Mouse (Mus musculus): ENCODE measurements around the gene Mrpl1. TPM values are rescaled to one million over a fixed set of nuclear protein-coding genes. Genes with fewer than 3 reads are reported as not detected.

Gene Mrpl1
- polyA plus RNA-seq, 1 experiment from 2014 or later = 19.4 TPM

GRCm38 (mm10) chr5:96183211-96183610, 26.1 kb upstream of the Mrpl1 start:
- Histone ChIP-seq H3K9me3 (no peaks in the 10 kb centered on the region), H3K27ac (no peak overlapping the region), H3K4me3 (no peak overlapping the region), H3K27me3 (ENCODE audit: insufficient read depth, poor library complexity, severe bottlenecking) (no peaks in the 10 kb centered on the region), H3K36me3 (no peaks in the 10 kb centered on the region), H3K4me1 (replicated peaks) (no peaks in the 10 kb centered on the region)
- WGBS = 74% methylated on average over 2 of the region's 2 CpGs
- DNase-seq (ENCODE audit: low spot score) = no peak

GRCm38 (mm10) chr5:96183987-96184386, 25.3 kb upstream of the Mrpl1 start:
- no peak overlapping the region for H3K4me3 ChIP-seq
- no peak overlapping the region for H3K27ac ChIP-seq
- no peaks in the 10 kb centered on the region for H3K36me3 ChIP-seq
- WGBS = 77% methylated on average over 2 of the region's 2 CpGs
- no peaks in the 10 kb centered on the region for H3K27me3 ChIP-seq (ENCODE audit: insufficient read depth, poor library complexity, severe bottlenecking)
- H3K9me3 ChIP-seq = no peaks in the 10 kb centered on the region
- DNase-seq (ENCODE audit: low spot score) = no peak
- H3K4me1 ChIP-seq (replicated peaks) = no peaks in the 10 kb centered on the region

- no peaks in the 10 kb centered on the region for H3K9me3 ChIP-seq
- no peaks in the 10 kb centered on the region for H3K27me3 ChIP-seq (ENCODE audit: insufficient read depth, poor library complexity, severe bottlenecking)
- no peak overlapping the region for H3K27ac ChIP-seq
- no peaks in the 10 kb centered on the region for H3K4me1 ChIP-seq (replicated peaks)
- DNase-seq (ENCODE audit: low spot score) = no peak
- no peaks in the 10 kb centered on the region for H3K36me3 ChIP-seq
- H3K4me3 ChIP-seq = no peak overlapping the region
- 94% methylated on average over 1 of the region's 1 CpGs for WGBS
These were observed 19.5 kb upstream of the Mrpl1 start for GRCm38 (mm10) chr5:96189761-96190160.

GRCm38 (mm10) chr5:96191251-96191650, 18.0 kb upstream of the Mrpl1 start:
- no peaks in the 10 kb centered on the region for H3K27me3 ChIP-seq (ENCODE audit: insufficient read depth, poor library complexity, severe bottlenecking)
- H3K27ac ChIP-seq = no peak overlapping the region
- no peaks in the 10 kb centered on the region for H3K36me3 ChIP-seq
- no peaks in the 10 kb centered on the region for H3K9me3 ChIP-seq
- no peak for DNase-seq (ENCODE audit: low spot score)
- WGBS = 81% methylated on average over 4 of the region's 4 CpGs
- no peak overlapping the region for H3K4me3 ChIP-seq
- no peaks in the 10 kb centered on the region for H3K4me1 ChIP-seq (replicated peaks)

GRCm38 (mm10) chr5:96196547-96197052, 12.7 kb upstream of the Mrpl1 start:
- H3K4me1 ChIP-seq (replicated peaks) = no peaks in the 10 kb centered on the region
- no peak overlapping the region for H3K27ac ChIP-seq
- no peaks in the 10 kb centered on the region for H3K27me3 ChIP-seq (ENCODE audit: insufficient read depth, poor library complexity, severe bottlenecking)
- whole genome bisulfite sequencing = 70% methylated on average over 2 of the region's 2 CpGs
- H3K36me3 ChIP-seq = no peaks in the 10 kb centered on the region
- H3K4me3 ChIP-seq = no peak overlapping the region
- DNase-seq (ENCODE audit: low spot score) = no peak
- no peaks in the 10 kb centered on the region for H3K9me3 ChIP-seq

GRCm38 (mm10) chr5:96198271-96198670, 11.0 kb upstream of the Mrpl1 start:
- H3K27me3 ChIP-seq (ENCODE audit: insufficient read depth, poor library complexity, severe bottlenecking) = no peaks in the 10 kb centered on the region
- no peaks in the 10 kb centered on the region for H3K9me3 ChIP-seq
- no peak for DNase-seq (ENCODE audit: low spot score)
- no peak overlapping the region for H3K27ac ChIP-seq
- 82% methylated on average over 6 of the region's 6 CpGs for WGBS
- H3K4me1 ChIP-seq (replicated peaks) = no peaks in the 10 kb centered on the region
- H3K36me3 ChIP-seq = no peaks in the 10 kb centered on the region
- H3K4me3 ChIP-seq = no peak overlapping the region

GRCm38 (mm10) chr5:96200269-96200668, 9.0 kb upstream of the Mrpl1 start:
- Histone ChIP-seq H3K4me3 (no peak overlapping the region), H3K36me3 (no peaks in the 10 kb centered on the region), H3K27me3 (ENCODE audit: insufficient read depth, poor library complexity, severe bottlenecking) (no peaks in the 10 kb centered on the region), H3K27ac (no peak overlapping the region), H3K9me3 (no peaks in the 10 kb centered on the region), H3K4me1 (replicated peaks) (no peaks in the 10 kb centered on the region)
- 80% methylated on average over 3 of the region's 3 CpGs for WGBS
- no peak for DNase-seq (ENCODE audit: low spot score)

GRCm38 (mm10) chr5:96201462-96202154, 7.7 kb upstream of the Mrpl1 start:
- Histone ChIP-seq H3K4me1 (replicated peaks) (no peaks in the 10 kb centered on the region), H3K4me3 (no peak overlapping the region), H3K9me3 (no peaks in the 10 kb centered on the region), H3K27me3 (ENCODE audit: insufficient read depth, poor library complexity, severe bottlenecking) (no peaks in the 10 kb centered on the region), H3K27ac (no peak overlapping the region), H3K36me3 (no peaks in the 10 kb centered on the region)
- 76% methylated on average over 10 of the region's 10 CpGs for WGBS
- no peak for DNase-seq (ENCODE audit: low spot score)

GRCm38 (mm10) chr5:96206897-96207296, 2.4 kb upstream of the Mrpl1 start:
- Histone ChIP-seq H3K36me3 (no peaks in the 10 kb centered on the region), H3K9me3 (no peaks in the 10 kb centered on the region), H3K27me3 (ENCODE audit: insufficient read depth, poor library complexity, severe bottlenecking) (no peaks in the 10 kb centered on the region), H3K4me1 (replicated peaks) (peaks cover 15% of the 10 kb centered on the region), H3K27ac (no peak overlapping the region), H3K4me3 (no peak overlapping the region)
- DNase-seq (ENCODE audit: low spot score) = no peak
- WGBS = 77% methylated on average over 2 of the region's 2 CpGs

GRCm38 (mm10) chr5:96207531-96207930, 1.8 kb upstream of the Mrpl1 start:
- H3K4me3 ChIP-seq = no peak overlapping the region
- no peak for DNase-seq (ENCODE audit: low spot score)
- 91% methylated on average over 2 of the region's 2 CpGs for WGBS

GRCm38 (mm10) chr5:96208543-96208942, 750 bp upstream of the Mrpl1 start:
- no peak for DNase-seq (ENCODE audit: low spot score)
- no peaks in the 10 kb centered on the region for H3K9me3 ChIP-seq
- H3K27ac ChIP-seq = peak overlapping the region; percentile 88; the same call in 1 of the 2 replicates
- 79% methylated on average over 4 of the region's 4 CpGs for WGBS
- H3K36me3 ChIP-seq = no peaks in the 10 kb centered on the region
- 0 out of 2 replicates have a peak overlapping the region, but pooled peaks have one; percentile 80 for H3K4me3 ChIP-seq
- peaks cover 15% of the 10 kb centered on the region for H3K4me1 ChIP-seq (replicated peaks)
- H3K27me3 ChIP-seq (ENCODE audit: insufficient read depth, poor library complexity, severe bottlenecking) = no peaks in the 10 kb centered on the region

More at GRCm38 (mm10) chr5:96207531-96207930, 1.8 kb upstream of the Mrpl1 start:
- Histone ChIP-seq H3K36me3 (no peaks in the 10 kb centered on the region), H3K27me3 (ENCODE audit: insufficient read depth, poor library complexity, severe bottlenecking) (no peaks in the 10 kb centered on the region), H3K9me3 (no peaks in the 10 kb centered on the region), H3K27ac (no peak overlapping the region), H3K4me1 (replicated peaks) (peaks cover 15% of the 10 kb centered on the region)

- Histone ChIP-seq H3K36me3 (peaks cover 13% of the 10 kb centered on the region), H3K27ac (peak overlapping the region; percentile 88), H3K9me3 (no peaks in the 10 kb centered on the region), H3K27me3 (ENCODE audit: insufficient read depth, poor library complexity, severe bottlenecking) (no peaks in the 10 kb centered on the region), H3K4me1 (replicated peaks) (peaks cover 15% of the 10 kb centered on the region), H3K4me3 (peak overlapping the region; percentile 80)
- peak; percentile 93 for DNase-seq (ENCODE audit: low spot score)
- WGBS = under 1% methylated on average over 35 of the region's 35 CpGs
These were observed 757 bp downstream of the Mrpl1 start for GRCm38 (mm10) chr5:96209916-96210583.

- H3K36me3 ChIP-seq = peaks cover 17% of the 10 kb centered on the region
- no peak overlapping the region for H3K27ac ChIP-seq
- 67% methylated on average over 3 of the region's 3 CpGs for WGBS
- no peaks in the 10 kb centered on the region for H3K27me3 ChIP-seq (ENCODE audit: insufficient read depth, poor library complexity, severe bottlenecking)
- H3K9me3 ChIP-seq = no peaks in the 10 kb centered on the region
- no peak overlapping the region for H3K4me3 ChIP-seq
- DNase-seq (ENCODE audit: low spot score) = no peak
- H3K4me1 ChIP-seq (replicated peaks) = no peaks in the 10 kb centered on the region
These were observed 9.4 kb downstream of the Mrpl1 start for GRCm38 (mm10) chr5:96218648-96219047.

Data from hindbrain, embryonic 10.5 days (tissue).